Mouse (Mus musculus) G1E (cell line): ENCODE measurements around the gene Plch2.

Source experiments
- CTCF ChIP-seq: IDR thresholded peaks from 2 replicates; pipeline ENCODE4 v1.5.1; 2012; ENCODE audit warnings: low read depth, low read length, inconsistent platforms, mixed read lengths
- GATA1 ChIP-seq: IDR thresholded peaks from 2 replicates; pipeline ENCODE4 v1.6.1; 2012; ENCODE audit warnings: borderline replicate concordance, low read length, inconsistent platforms, mixed read lengths

DNA sequence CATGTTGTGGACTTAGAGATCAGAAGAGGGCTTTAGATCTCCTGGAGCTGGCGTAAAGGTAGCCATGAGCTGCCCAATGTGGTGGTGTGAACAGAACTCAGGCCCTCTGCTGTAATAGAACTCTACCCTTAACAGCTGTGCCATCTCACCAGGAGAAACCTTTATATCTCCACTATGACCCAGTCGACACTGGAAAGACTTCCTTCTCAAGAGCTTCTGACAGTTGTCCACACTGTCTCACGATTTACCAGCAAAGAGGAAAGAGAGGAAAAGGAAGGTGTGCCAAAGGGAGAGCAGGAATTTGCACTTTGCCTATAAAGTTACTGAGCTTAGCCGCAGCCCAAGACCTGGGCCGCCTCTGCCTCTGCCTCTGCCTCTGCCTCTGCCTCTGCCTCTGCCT is 114.8 kb downstream of the Plch2 start:
- TF ChIP-seq CTCF (no peak), GATA1 (no peak)
